Mouse (Mus musculus): ENCODE measurements at regions not wholly inside any gene's neighbourhood (a gene's known extent, or its start where the extent isn't known, plus 50 kb on each side); places are given as distances from the start of the nearest gene placed in this dataset.
A peak's percentile ranks its signal among the peaks of the same experiment; 100 is the strongest.
"Not testable (repeated sequence)": the region's sequence is repeated elsewhere in the genome, so short reads cannot be mapped to it uniquely, and the experiment has no call there.

DNA sequence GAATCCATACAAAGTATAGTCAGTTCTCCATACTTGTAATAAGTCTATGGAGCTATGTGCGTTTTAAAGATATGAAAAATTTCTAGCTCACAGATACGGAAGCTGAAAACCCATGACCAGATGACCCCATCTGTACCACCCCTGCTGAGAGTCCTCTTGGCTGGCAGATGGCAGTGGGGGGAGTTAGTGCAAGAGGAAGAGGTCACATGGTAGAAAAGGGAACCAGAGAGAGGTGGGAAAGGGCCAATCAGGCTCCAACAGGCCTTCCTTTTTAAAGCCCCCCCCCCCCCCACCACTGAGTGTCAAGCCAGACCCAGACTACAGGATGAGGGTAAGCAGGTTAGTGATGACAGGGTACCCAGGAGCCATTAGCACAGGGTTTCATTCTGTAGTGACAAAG, 86.4 kb upstream of the Klf13 start:
- no peak overlapping the region for H3K27ac ChIP-seq (ENCODE audit: low read length)
- peaks cover 6% of the 10 kb centered on the region for H3K4me1 ChIP-seq (replicated peaks; ENCODE audit: control insufficient read depth, insufficient read depth, low read length)
- no peak overlapping the region for H3K9ac ChIP-seq (replicated peaks; ENCODE audit: low read depth, low read length)
- H3K4me3 ChIP-seq (replicated peaks; ENCODE audit: low read length): no peak overlapping the region
- H3K9me3 ChIP-seq (ENCODE audit: control insufficient read depth, low read length): no peaks in the 10 kb centered on the region
- H3K27me3 ChIP-seq (replicated peaks; ENCODE audit: control insufficient read depth, insufficient read depth, low read length): no peaks in the 10 kb centered on the region
- no peak for ATAC-seq
- H3K36me3 ChIP-seq (ENCODE audit: control insufficient read depth, insufficient read depth): no peaks in the 10 kb centered on the region
- H3K4me2 ChIP-seq (ENCODE audit: low read length): no peak overlapping the region
- WGBS: 88% methylated on average over 2 of the region's 2 CpGs

DNA sequence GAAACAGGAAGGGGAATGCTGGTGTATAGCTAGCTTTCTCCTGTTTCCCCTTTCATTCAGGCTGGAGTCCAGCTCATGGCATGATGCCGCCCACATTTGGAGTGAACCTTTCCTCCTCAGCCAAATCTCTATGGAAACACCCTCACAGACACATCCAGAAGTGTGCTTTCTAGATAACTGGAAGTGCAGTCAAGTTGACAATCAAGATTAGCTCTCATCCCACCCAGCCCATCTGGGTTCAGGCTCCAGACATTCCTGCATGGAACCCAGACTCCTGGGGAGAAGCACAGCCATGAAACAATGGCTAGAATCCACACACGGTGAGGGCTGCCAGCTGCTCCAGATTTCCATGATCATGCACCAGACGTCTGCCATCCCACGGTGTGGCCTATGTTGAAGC, 85.5 kb upstream of the Klf13 start:
- Histone ChIP-seq H3K4me3 (replicated peaks; ENCODE audit: low read length) (no peak overlapping the region), H3K9ac (replicated peaks; ENCODE audit: low read depth, low read length) (no peak overlapping the region), H3K4me2 (ENCODE audit: low read length) (no peak overlapping the region), H3K4me1 (replicated peaks; ENCODE audit: control insufficient read depth, insufficient read depth, low read length) (peaks cover 6% of the 10 kb centered on the region), H3K9me3 (ENCODE audit: control insufficient read depth, low read length) (no peaks in the 10 kb centered on the region), H3K27ac (ENCODE audit: low read length) (no peak overlapping the region; the same call in 1 of the 2 replicates), H3K27me3 (replicated peaks; ENCODE audit: control insufficient read depth, insufficient read depth, low read length) (no peaks in the 10 kb centered on the region), H3K36me3 (ENCODE audit: control insufficient read depth, insufficient read depth) (no peaks in the 10 kb centered on the region)
- no peak; the same call in 1 of the 2 replicates for ATAC-seq
- WGBS: 57% methylated on average over 4 of the region's 4 CpGs

DNA sequence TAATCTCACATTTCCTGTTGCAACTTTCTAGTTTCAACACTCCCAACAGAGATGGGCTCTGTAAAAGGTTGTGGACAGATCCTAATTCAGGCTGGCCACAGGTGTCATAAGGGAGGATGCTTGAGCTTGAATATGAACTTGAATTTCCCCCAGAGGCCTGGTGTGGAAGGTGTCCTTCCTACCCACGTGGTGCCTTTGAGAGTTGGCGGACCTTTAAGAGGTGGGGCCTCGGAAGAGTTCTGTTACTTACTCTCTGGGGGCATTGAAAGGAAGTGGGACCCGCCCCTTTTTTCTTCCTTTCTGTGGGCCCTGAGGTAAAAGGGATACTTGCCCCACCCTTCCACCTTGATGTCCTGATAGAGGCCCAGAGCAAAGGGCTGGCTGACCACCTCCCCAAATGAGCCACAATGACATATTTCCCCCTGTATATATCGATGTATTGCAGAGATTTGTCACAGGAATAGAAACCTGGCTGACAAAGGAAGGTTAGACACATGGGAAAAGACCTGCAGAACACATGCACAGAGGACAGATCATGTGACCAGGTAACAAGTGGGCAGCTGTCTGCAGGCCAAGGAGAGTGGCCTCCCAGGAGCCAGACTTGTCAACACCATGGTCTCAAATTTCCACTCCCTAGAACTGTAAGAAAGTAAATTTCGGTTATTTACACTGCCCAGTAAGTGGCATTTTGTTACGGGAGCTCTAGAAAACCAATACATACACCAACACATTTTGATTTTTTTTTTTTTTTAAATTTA, 84.2 kb upstream of the Klf13 start:
- Histone ChIP-seq H3K4me1 (replicated peaks; ENCODE audit: control insufficient read depth, insufficient read depth, low read length) (peaks cover 6% of the 10 kb centered on the region), H3K4me2 (ENCODE audit: low read length) (no peak overlapping the region), H3K9ac (replicated peaks; ENCODE audit: low read depth, low read length) (no peak overlapping the region), H3K27ac (ENCODE audit: low read length) (no peak overlapping the region), H3K36me3 (ENCODE audit: control insufficient read depth, insufficient read depth) (no peaks in the 10 kb centered on the region), H3K27me3 (replicated peaks; ENCODE audit: control insufficient read depth, insufficient read depth, low read length) (no peaks in the 10 kb centered on the region), H3K4me3 (replicated peaks; ENCODE audit: low read length) (no peak overlapping the region), H3K9me3 (ENCODE audit: control insufficient read depth, low read length) (no peaks in the 10 kb centered on the region)
- no peak for ATAC-seq
- 74% methylated on average over 7 of the region's 7 CpGs for WGBS

DNA sequence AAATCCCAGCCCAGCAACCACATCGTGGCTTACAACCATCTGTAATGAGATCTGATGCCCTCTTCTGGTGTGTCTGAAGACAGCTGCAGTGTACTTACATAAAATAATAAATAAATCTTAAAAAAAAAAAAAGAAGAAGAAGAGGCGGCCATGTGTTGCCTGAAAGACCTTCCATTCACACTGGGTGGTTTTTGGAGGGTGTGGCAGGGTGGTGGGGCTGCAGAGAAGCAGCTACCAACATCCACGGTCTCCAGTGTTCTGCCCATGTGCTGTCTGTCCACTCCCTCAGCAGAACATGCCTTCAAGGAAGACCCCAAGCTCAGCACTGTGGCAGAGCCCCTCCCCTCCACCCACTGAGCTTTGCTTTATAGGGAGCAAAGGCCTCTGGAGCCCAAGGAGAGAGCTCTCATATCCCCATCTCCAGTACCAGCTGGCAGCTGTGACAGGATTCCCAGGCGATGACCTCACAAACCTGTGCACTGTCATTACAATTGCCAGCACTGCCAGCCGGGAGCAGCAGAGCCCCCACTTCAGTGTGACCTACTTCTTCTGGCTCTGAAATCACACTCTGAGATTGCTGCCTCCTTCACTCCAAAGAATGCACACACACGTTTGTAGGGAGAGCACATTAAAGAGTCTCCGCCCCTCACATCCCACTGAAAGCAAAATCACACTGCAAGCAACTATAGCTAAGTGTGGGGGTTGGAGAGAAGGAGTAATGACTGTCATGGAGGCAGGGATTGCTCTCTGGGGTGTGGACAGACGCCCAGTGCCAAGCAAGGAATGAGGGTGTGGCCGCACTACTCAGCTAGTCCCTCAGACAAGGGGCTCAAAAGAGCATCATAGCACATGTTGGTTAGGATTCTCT, 82.8 kb upstream of the Klf13 start:
- no peak overlapping the region for H3K27ac ChIP-seq (ENCODE audit: low read length)
- H3K4me3 ChIP-seq (replicated peaks; ENCODE audit: low read length): no peak overlapping the region
- H3K9ac ChIP-seq (replicated peaks; ENCODE audit: low read depth, low read length): no peak overlapping the region
- H3K4me2 ChIP-seq (ENCODE audit: low read length): no peak overlapping the region
- H3K4me1 ChIP-seq (replicated peaks; ENCODE audit: control insufficient read depth, insufficient read depth, low read length): peaks cover 10% of the 10 kb centered on the region
- H3K9me3 ChIP-seq (ENCODE audit: control insufficient read depth, low read length): no peaks in the 10 kb centered on the region
- 57% methylated on average over 9 of the region's 9 CpGs for WGBS
- H3K27me3 ChIP-seq (replicated peaks; ENCODE audit: control insufficient read depth, insufficient read depth, low read length): no peaks in the 10 kb centered on the region
- ATAC-seq: peak; percentile 57
- no peaks in the 10 kb centered on the region for H3K36me3 ChIP-seq (ENCODE audit: control insufficient read depth, insufficient read depth)

DNA sequence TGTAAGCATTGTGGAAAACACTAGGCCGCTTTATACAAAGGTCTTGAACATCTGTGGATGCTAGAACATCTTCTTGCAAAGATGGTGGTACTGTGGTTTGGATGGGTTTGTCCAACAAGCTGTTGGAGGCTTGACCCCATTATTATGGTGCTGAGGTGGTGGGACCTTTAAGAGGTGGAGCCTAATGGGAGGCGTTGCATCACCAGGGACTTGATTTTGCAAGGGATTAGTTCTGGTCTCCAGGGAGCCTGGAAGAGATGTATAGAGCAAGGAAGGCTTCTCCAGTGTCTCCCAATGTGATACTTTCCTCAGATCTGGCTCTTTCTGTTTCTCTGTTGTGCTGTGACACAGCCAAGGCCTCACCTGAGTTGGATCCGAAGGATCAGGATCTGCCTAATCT, 79.4 kb upstream of the Klf13 start:
- Histone ChIP-seq H3K4me1 (replicated peaks; ENCODE audit: control insufficient read depth, insufficient read depth, low read length) (peaks cover 10% of the 10 kb centered on the region), H3K27me3 (replicated peaks; ENCODE audit: control insufficient read depth, insufficient read depth, low read length) (no peaks in the 10 kb centered on the region), H3K36me3 (ENCODE audit: control insufficient read depth, insufficient read depth) (no peaks in the 10 kb centered on the region), H3K27ac (ENCODE audit: low read length) (no peak overlapping the region), H3K9me3 (ENCODE audit: control insufficient read depth, low read length) (no peaks in the 10 kb centered on the region), H3K4me2 (ENCODE audit: low read length) (no peak overlapping the region), H3K9ac (replicated peaks; ENCODE audit: low read depth, low read length) (no peak overlapping the region), H3K4me3 (replicated peaks; ENCODE audit: low read length) (no peak overlapping the region)
- no peak for ATAC-seq
- 66% methylated on average over 3 of the region's 3 CpGs for WGBS

DNA sequence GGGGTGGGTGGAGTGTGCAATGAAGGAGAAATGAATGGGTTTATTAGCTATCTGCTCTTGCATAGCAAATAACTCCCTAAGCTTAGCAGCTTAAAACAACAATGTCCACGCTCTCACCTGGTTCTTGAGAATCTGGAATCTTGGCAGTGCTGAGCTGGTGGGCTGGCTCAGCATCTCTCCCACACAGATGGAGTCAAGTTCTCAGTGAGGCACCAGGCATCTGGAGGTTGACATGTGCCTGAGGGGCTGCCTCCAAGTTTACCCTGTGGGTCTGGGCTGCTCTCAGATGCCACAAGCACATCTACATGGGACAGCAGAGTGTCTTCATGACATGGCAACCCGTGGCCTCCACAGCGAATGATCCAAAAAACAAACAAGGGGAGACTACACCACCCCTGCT, 78.2 kb upstream of the Klf13 start:
- Histone ChIP-seq H3K4me3 (replicated peaks; ENCODE audit: low read length) (no peak overlapping the region), H3K9ac (replicated peaks; ENCODE audit: low read depth, low read length) (no peak overlapping the region), H3K36me3 (ENCODE audit: control insufficient read depth, insufficient read depth) (no peaks in the 10 kb centered on the region), H3K9me3 (ENCODE audit: control insufficient read depth, low read length) (no peaks in the 10 kb centered on the region), H3K27me3 (replicated peaks; ENCODE audit: control insufficient read depth, insufficient read depth, low read length) (no peaks in the 10 kb centered on the region), H3K4me2 (ENCODE audit: low read length) (no peak overlapping the region), H3K27ac (ENCODE audit: low read length) (no peak overlapping the region), H3K4me1 (replicated peaks; ENCODE audit: control insufficient read depth, insufficient read depth, low read length) (peaks cover 10% of the 10 kb centered on the region)
- no peak for ATAC-seq
- WGBS: 87% methylated on average over 3 of the region's 3 CpGs

DNA sequence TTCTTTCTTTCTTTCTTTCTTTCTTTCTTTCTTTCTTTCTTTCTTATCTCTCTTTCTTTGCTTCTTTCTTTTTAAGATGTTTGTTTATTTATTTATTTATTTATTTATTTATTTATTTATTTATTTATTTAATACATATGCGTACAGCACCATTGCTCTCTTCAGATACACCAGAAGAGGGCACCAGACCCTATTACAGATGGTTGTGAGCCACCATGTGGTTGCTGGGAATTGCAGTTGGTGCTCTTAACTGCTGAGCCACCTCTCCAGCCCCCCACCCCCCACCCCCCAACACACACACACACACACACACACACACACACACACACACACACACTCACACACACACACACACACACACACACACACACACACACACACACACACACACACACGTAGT, 76.4 kb upstream of the Klf13 start:
- not testable (repeated sequence) for ATAC-seq; H3K4me2 ChIP-seq (ENCODE audit: low read length); H3K27ac ChIP-seq (ENCODE audit: low read length); H3K36me3 ChIP-seq (ENCODE audit: control insufficient read depth, insufficient read depth); H3K4me1 ChIP-seq (replicated peaks; ENCODE audit: control insufficient read depth, insufficient read depth, low read length); H3K9ac ChIP-seq (replicated peaks; ENCODE audit: low read depth, low read length); H3K9me3 ChIP-seq (ENCODE audit: control insufficient read depth, low read length); H3K4me3 ChIP-seq (replicated peaks; ENCODE audit: low read length); H3K27me3 ChIP-seq (replicated peaks; ENCODE audit: control insufficient read depth, insufficient read depth, low read length)
- 90% methylated on average over 2 of the region's 2 CpGs for WGBS

DNA sequence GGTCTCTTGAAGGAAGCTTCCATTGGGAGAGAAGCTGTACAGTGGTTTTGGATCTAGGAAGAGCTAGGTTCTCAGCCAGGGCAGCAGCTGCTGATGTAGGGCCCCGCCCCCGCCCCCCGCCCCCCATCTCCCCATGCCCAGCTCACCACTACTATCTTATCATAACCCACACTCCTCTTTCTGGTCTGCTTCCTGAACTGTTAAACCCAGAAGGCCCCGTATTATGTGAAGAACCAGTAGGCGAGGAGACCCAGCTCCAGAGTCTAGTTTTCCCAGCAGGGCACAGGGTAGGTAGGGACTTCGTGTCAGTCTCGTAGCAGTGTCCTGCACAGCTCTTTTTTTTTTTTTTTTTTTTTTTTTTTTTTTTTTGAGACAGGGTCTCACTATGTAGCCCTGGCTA, 75.5 kb upstream of the Klf13 start:
- Histone ChIP-seq H3K4me1 (replicated peaks; ENCODE audit: control insufficient read depth, insufficient read depth, low read length) (0 out of 2 replicates have a peak, but pooled peaks cover 4% of the 10 kb centered on the region), H3K9me3 (ENCODE audit: control insufficient read depth, low read length) (no peaks in the 10 kb centered on the region), H3K4me2 (ENCODE audit: low read length) (no peak overlapping the region), H3K9ac (replicated peaks; ENCODE audit: low read depth, low read length) (no peak overlapping the region), H3K4me3 (replicated peaks; ENCODE audit: low read length) (no peak overlapping the region), H3K27ac (ENCODE audit: low read length) (no peak overlapping the region), H3K36me3 (ENCODE audit: control insufficient read depth, insufficient read depth) (no peaks in the 10 kb centered on the region), H3K27me3 (replicated peaks; ENCODE audit: control insufficient read depth, insufficient read depth, low read length) (no peaks in the 10 kb centered on the region)
- ATAC-seq: no peak
- WGBS: 87% methylated on average over 7 of the region's 7 CpGs

DNA sequence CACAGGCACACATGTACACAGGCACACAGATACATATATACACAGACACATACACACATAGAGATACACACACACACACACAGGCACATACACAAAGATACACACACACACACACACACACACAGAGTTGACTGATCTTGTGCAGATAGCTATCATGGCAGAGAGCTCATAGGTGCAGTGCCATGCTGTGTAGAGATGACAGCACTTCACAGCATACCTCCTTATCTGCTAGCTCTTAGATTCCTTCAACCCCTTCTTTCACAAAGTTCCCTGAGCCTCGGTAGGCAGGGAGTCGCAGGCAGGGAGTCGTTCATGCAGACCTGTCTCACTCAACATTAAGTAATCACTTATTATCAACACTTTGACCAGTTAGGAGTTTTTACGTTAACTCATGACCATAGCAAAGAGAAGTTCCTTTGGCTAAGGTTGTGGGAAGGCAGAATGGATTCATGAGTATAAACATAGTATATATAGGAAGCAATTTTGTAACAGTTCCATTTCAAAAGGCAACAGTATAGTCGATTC, 74.4 kb upstream of the Klf13 start:
- no peak for ATAC-seq
- Histone ChIP-seq H3K4me3 (replicated peaks; ENCODE audit: low read length) (no peak overlapping the region), H3K9me3 (ENCODE audit: control insufficient read depth, low read length) (no peaks in the 10 kb centered on the region), H3K27me3 (replicated peaks; ENCODE audit: control insufficient read depth, insufficient read depth, low read length) (no peaks in the 10 kb centered on the region), H3K27ac (ENCODE audit: low read length) (no peak overlapping the region), H3K36me3 (ENCODE audit: control insufficient read depth, insufficient read depth) (no peaks in the 10 kb centered on the region), H3K4me2 (ENCODE audit: low read length) (no peak overlapping the region), H3K9ac (replicated peaks; ENCODE audit: low read depth, low read length) (no peak overlapping the region), H3K4me1 (replicated peaks; ENCODE audit: control insufficient read depth, insufficient read depth, low read length) (0 out of 2 replicates have a peak, but pooled peaks cover 4% of the 10 kb centered on the region)
- WGBS: 88% methylated on average over 5 of the region's 5 CpGs

All from forebrain, embryonic 16.5 days (tissue).